Mouse (Mus musculus) MEL (cell line): ENCODE results near the gene Klk1b24. TPM values are rescaled to one million over a fixed set of nuclear protein-coding genes. Genes with fewer than 3 reads are reported as not detected.
"Not testable (repeated sequence)": the region's sequence is repeated elsewhere in the genome, so short reads cannot be mapped to it uniquely, and the experiment has no call there.

Experiments used
- DNase-seq: peaks from one replicate; pipeline ENCODE4 v3.0.0; 2011; ENCODE audit warnings: low read depth, low spot score
- H3K27ac ChIP-seq: 2 replicates; pipeline ENCODE4 v1.5.1; 2012; ENCODE audit warnings: low read depth, mild to moderate bottlenecking, control low read depth, low read length, moderate library complexity; ENCODE audit not compliant: control insufficient read depth
- H3K27me3 ChIP-seq, 2 experiments: fragments of 150-350 bp in 1 of 2; sonication (generic) in 1 of 2; 2 replicates each; pipeline ENCODE4 v1.6.1; 2012; ENCODE audit warnings: low read length in 2 of 2, mild to moderate bottlenecking in 2 of 2, improper control_type of control experiment in 1 of 2, moderate library complexity in 1 of 2; ENCODE audit not compliant: insufficient read depth in 2 of 2, control insufficient read depth in 1 of 2
- H3K36me3 ChIP-seq, 2 experiments: 2 replicates each; pipeline ENCODE4 v1.6.1; 2012 to 2014; ENCODE audit warnings: low read length in 2 of 2, improper control_type of control experiment in 1 of 2, inconsistent platforms in 1 of 2, mild to moderate bottlenecking in 1 of 2; ENCODE audit not compliant: insufficient read depth in 2 of 2, control insufficient read depth in 1 of 2
- H3K4me1 ChIP-seq, 2 experiments: fragments of 150-350 bp in 1 of 2; sonication (generic) in 1 of 2; 2 replicates each; pipeline ENCODE4 v1.6.1; 2012; ENCODE audit warnings: low read length in 2 of 2, improper control_type of control experiment in 1 of 2, mild to moderate bottlenecking in 1 of 2; ENCODE audit not compliant: insufficient read depth in 2 of 2, control insufficient read depth in 1 of 2
- H3K4me3 ChIP-seq, 2 experiments: fragments of 150-350 bp in 1 of 2; sonication (generic) in 1 of 2; 2 replicates each; pipeline ENCODE4 v1.5.1; 2012; ENCODE audit warnings: low read depth in 2 of 2, low read length in 2 of 2, mild to moderate bottlenecking in 2 of 2, moderate library complexity in 2 of 2, control low read depth in 1 of 2, improper control_type of control experiment in 1 of 2; ENCODE audit not compliant: control insufficient read depth in 1 of 2, insufficient read depth in 1 of 2
- H3K79me2 ChIP-seq: 2 replicates; pipeline ENCODE4 v1.6.1; 2012; ENCODE audit warnings: mild to moderate bottlenecking, low read length, moderate library complexity; ENCODE audit not compliant: control insufficient read depth, poor library complexity, insufficient read depth
- H3K9ac ChIP-seq: 2 replicates; pipeline ENCODE4 v1.6.1; 2012; ENCODE audit warnings: low read depth, mild to moderate bottlenecking, control low read depth, low read length, moderate library complexity; ENCODE audit not compliant: control insufficient read depth, poor library complexity, severe bottlenecking
- H3K9me3 ChIP-seq: fragments of 150-350 bp; sonication (generic); replicated peaks from 2 replicates; pipeline ENCODE4 v1.6.1; 2012; ENCODE audit warnings: mild to moderate bottlenecking, low read length, improper control_type of control experiment, moderate library complexity; ENCODE audit not compliant: insufficient read depth
- EP300 ChIP-seq, 2 experiments: IDR thresholded peaks; 2 replicates each; pipeline ENCODE4 v1.6.1; 2011; ENCODE audit warnings: improper control_type of control experiment in 2 of 2, low read length in 2 of 2, low read depth in 1 of 2, mild to moderate bottlenecking in 1 of 2
- ETS1 ChIP-seq: IDR thresholded peaks from 2 replicates; pipeline ENCODE4 v1.6.1; 2012; ENCODE audit warnings: low read depth, mild to moderate bottlenecking, inconsistent platforms, low read length, improper control_type of control experiment, moderate library complexity
- GABPA ChIP-seq: IDR thresholded peaks from 2 replicates; pipeline ENCODE4 v1.6.1; 2012; ENCODE audit warnings: low read depth, mild to moderate bottlenecking, inconsistent platforms, low read length, improper control_type of control experiment, moderate library complexity
- GATA1 ChIP-seq: IDR thresholded peaks from 2 replicates; pipeline ENCODE4 v1.6.1; 2011; ENCODE audit warnings: low read depth, low read length, improper control_type of control experiment
- MYB ChIP-seq: IDR thresholded peaks from 2 replicates; pipeline ENCODE4 v1.6.1; 2011; ENCODE audit warnings: mild to moderate bottlenecking, low read depth, low read length, improper control_type of control experiment
- POLR2A ChIP-seq, 2 experiments: IDR thresholded peaks; 2 replicates each; pipeline ENCODE4 v1.6.1; 2011 to 2012; ENCODE audit warnings: low read length in 2 of 2, mild to moderate bottlenecking in 2 of 2, control low read depth in 1 of 2, improper control_type of control experiment in 1 of 2, low read depth in 1 of 2, moderate library complexity in 1 of 2; ENCODE audit not compliant: control insufficient read depth in 1 of 2, insufficient read depth in 1 of 2, poor library complexity in 1 of 2
- RCOR1 ChIP-seq: IDR thresholded peaks from 2 replicates; pipeline ENCODE4 v1.6.1; 2012; ENCODE audit warnings: low read depth, mild to moderate bottlenecking, inconsistent platforms, low read length, improper control_type of control experiment
- SMC3 ChIP-seq: IDR thresholded peaks from 2 replicates; pipeline ENCODE4 v1.6.1; 2011; ENCODE audit warnings: low read depth, low read length, improper control_type of control experiment
- TCF12 ChIP-seq: IDR thresholded peaks from 2 replicates; pipeline ENCODE4 v1.6.1; 2014; ENCODE audit warnings: low read depth, mild to moderate bottlenecking, inconsistent platforms, low read length, improper control_type of control experiment, moderate library complexity
- USF1 ChIP-seq: IDR thresholded peaks from 2 replicates; pipeline ENCODE4 v1.6.1; 2014; ENCODE audit warnings: low read depth, mild to moderate bottlenecking, inconsistent platforms, low read length, improper control_type of control experiment, moderate library complexity
- polyA plus RNA-seq, 2 experiments: library from polyadenylated mRNA; stranded (reverse) in 1 of 2; unstranded in 1 of 2; fragments of >175 nt in 1 of 2; fragments of >200 nt in 1 of 2; gene quantifications; 2 replicates each; pipeline versions ENCODE4 v1.2.1 to v1.2.4; 2012; ENCODE audit warnings: low replicate concordance in 2 of 2, low read depth in 1 of 2; ENCODE audit not compliant: insufficient read length in 2 of 2, insufficient read depth in 1 of 2, missing spikeins in 1 of 2
- total RNA-seq: library from RNA; depleted of rRNA; stranded (reverse); fragments of 300-350 nt; gene quantifications from 2 replicates; pipeline ENCODE4 v1.2.3, GENCODE M21; 2012

Gene Klk1b24
- total and polyA plus RNA-seq, 3 experiments: not detected

- Histone ChIP-seq H3K9me3 (no peaks in the 10 kb centered on the region), H3K27ac (no peak within 1 kb of the TSS), H3K9ac (no peak within 1 kb of the TSS), H3K79me2 (no peaks in the 10 kb centered on the region), H3K4me1 (no peaks in the 10 kb centered on the region), H3K27me3 (no peaks in the 10 kb centered on the region), H3K36me3 (no peaks in the 10 kb centered on the region), H3K4me3 (no peak within 1 kb of the TSS)
- no peak for DNase-seq
- no peak for TF ChIP-seq RCOR1
- no peak for TF ChIP-seq GABPA
- no peak for TF ChIP-seq MYB
- no peak for TF ChIP-seq TCF12
- no peak for TF ChIP-seq POLR2A (IDR thresholded peaks at IDR 0.05; ENCODE audit: control insufficient read depth in 1 of 2, insufficient read depth in 1 of 2, low read depth in 1 of 2, low read length in 2 of 2, poor library complexity in 1 of 2)
- no peak for TF ChIP-seq USF1
- no peak for TF ChIP-seq SMC3
Measured at GRCm38 (mm10) chr7:44215645-44216044, 27.6 kb downstream of the Klk1b24 start, which contains the start of gene Klk1b5. TSS of gene Klk1b5 (plus strand) at chr7:44215945.

GRCm38 (mm10) chr7:44221601-44222000 lies 33.6 kb downstream of the Klk1b24 start:
- not testable (repeated sequence) for H3K36me3 ChIP-seq, H3K4me3 ChIP-seq, H3K79me2 ChIP-seq, H3K9me3 ChIP-seq, H3K27me3 ChIP-seq, H3K27ac ChIP-seq, H3K9ac ChIP-seq
- peaks cover 0 to 18% of the 10 kb centered on the region in 2 experiments; a peak in 2 of 4 replicates for H3K4me1 ChIP-seq
- DNase-seq: peak; percentile 41

- TF ChIP-seq ETS1 (peak; percentile 33; the same call in 1 of the 2 replicates), EP300 (IDR thresholded peaks at IDR 0.05; ENCODE audit: low read depth in 1 of 2, low read length in 2 of 2) (peak in 1 of 2 experiments; percentile 41; a peak in 1 of 4 replicates), RCOR1 (peak; percentile 33; the same call in 1 of the 2 replicates), GATA1 (peak; percentile 56), TCF12 (peak; percentile 62; the same call in 1 of the 2 replicates)
- H3K79me2 ChIP-seq, H3K36me3 ChIP-seq, H3K9me3 ChIP-seq, H3K4me3 ChIP-seq, H3K9ac ChIP-seq, H3K27me3 ChIP-seq: not testable (repeated sequence)
- peak overlapping the region; percentile 20 for H3K27ac ChIP-seq
- DNase-seq: peak; percentile 70
- peaks cover 0 to 18% of the 10 kb centered on the region in 2 experiments; a peak in 2 of 4 replicates for H3K4me1 ChIP-seq
Measured at GRCm38 (mm10) chr7:44222335-44222734, 34.3 kb downstream of the Klk1b24 start.
